Mouse (Mus musculus) thymus, adult 2 months (tissue): Measurements from ENCODE around the gene Catsper2.

ENCODE experiments used
- CTCF ChIP-seq: fragments of 200-500 bp; IDR thresholded peaks from 2 replicates; pipeline ENCODE4 v1.5.1; 2012; ENCODE audit warnings: mild to moderate bottlenecking, control low read depth, low read length, moderate library complexity, borderline replicate concordance; ENCODE audit not compliant: control insufficient read depth, poor library complexity, insufficient read depth; ENCODE audit errors: extremely low read depth
- POLR2A ChIP-seq: fragments of 200-500 bp; IDR thresholded peaks from 2 replicates; pipeline ENCODE4 v1.6.1; 2012; ENCODE audit warnings: mild to moderate bottlenecking, low read length, control low read depth, moderate library complexity; ENCODE audit not compliant: control insufficient read depth, poor library complexity, insufficient read depth; ENCODE audit errors: extremely low read depth

GRCm38 (mm10) chr2:121445117-121445516 lies 31.5 kb upstream of the Catsper2 start:
- TF ChIP-seq CTCF = no peak
- no peak for TF ChIP-seq POLR2A
